Mouse (Mus musculus): ENCODE data around the gene Glb1l3. TPM values are rescaled to one million over a fixed set of nuclear protein-coding genes. Genes with fewer than 3 reads are reported as not detected.

Gene Glb1l3
- polyA plus RNA-seq, 1 experiment from 2014 or later: not detected

- ATAC-seq: 0 out of 2 replicates have a peak, but pooled peaks have one; percentile 31
- Histone ChIP-seq H3K27me3 (replicated peaks) (no peaks in the 10 kb centered on the region), H3K4me1 (replicated peaks) (no peaks in the 10 kb centered on the region), H3K9me3 (no peaks in the 10 kb centered on the region), H3K27ac (no peak overlapping the region), H3K9ac (no peak overlapping the region), H3K4me3 (replicated peaks) (no peak overlapping the region), H3K36me3 (no peaks in the 10 kb centered on the region), H3K4me2 (replicated peaks) (no peak overlapping the region)
- 65% methylated on average over 6 of the region's 6 CpGs for WGBS
Observed at GRCm38 (mm10) chr9:26776122-26776902, 84.4 kb downstream of the Glb1l3 start.

GRCm38 (mm10) chr9:26775700-26776099, 85.0 kb downstream of the Glb1l3 start:
- 77% methylated on average over 2 of the region's 2 CpGs for WGBS
- no peaks in the 10 kb centered on the region for H3K36me3 ChIP-seq
- H3K27ac ChIP-seq: no peak overlapping the region
- no peaks in the 10 kb centered on the region for H3K4me1 ChIP-seq (replicated peaks)
- H3K27me3 ChIP-seq (replicated peaks): no peaks in the 10 kb centered on the region
- ATAC-seq: no peak
- H3K4me3 ChIP-seq (replicated peaks): no peak overlapping the region
- H3K9me3 ChIP-seq: no peaks in the 10 kb centered on the region
- no peak overlapping the region for H3K9ac ChIP-seq
- no peak overlapping the region for H3K4me2 ChIP-seq (replicated peaks)

- Histone ChIP-seq H3K36me3 (no peaks in the 10 kb centered on the region), H3K4me3 (replicated peaks) (no peak overlapping the region), H3K9ac (no peak overlapping the region), H3K27ac (no peak overlapping the region), H3K4me1 (replicated peaks) (no peaks in the 10 kb centered on the region), H3K4me2 (replicated peaks) (no peak overlapping the region), H3K9me3 (no peaks in the 10 kb centered on the region), H3K27me3 (replicated peaks) (no peaks in the 10 kb centered on the region)
- WGBS: 78% methylated on average over 3 of the region's 3 CpGs
- no peak for ATAC-seq
Observed at GRCm38 (mm10) chr9:26768181-26768580, 92.5 kb downstream of the Glb1l3 start.

Other genes starting within 250 kb of the Glb1l3 start
- gene B3gat1, start 127.2 kb downstream of the Glb1l3 start, polyA plus RNA-seq (2015; fragmentation: Nextera tagmentation; extraction: Ambion mirVana): 0.21 and 0.32 TPM in 2 replicates
- 1.3 and 1.9 TPM in 2 replicates for gene Glb1l2, start 54.4 kb downstream of the Glb1l3 start, polyA plus RNA-seq (2015; fragmentation: Nextera tagmentation; extraction: Ambion mirVana)
- not detected in 2 replicates for gene Gm1110, start 62.2 kb upstream of the Glb1l3 start, polyA plus RNA-seq (2015; fragmentation: Nextera tagmentation; extraction: Ambion mirVana)
- gene Acad8, start 138.7 kb upstream of the Glb1l3 start, polyA plus RNA-seq (2015; fragmentation: Nextera tagmentation; extraction: Ambion mirVana): 34.7 and 36.6 TPM in 2 replicates
- 148 and 154 TPM in 2 replicates for gene Thyn1, start 138.8 kb upstream of the Glb1l3 start, polyA plus RNA-seq (2015; fragmentation: Nextera tagmentation; extraction: Ambion mirVana)
- gene Vps26b, start 169.2 kb upstream of the Glb1l3 start, polyA plus RNA-seq (2015; fragmentation: Nextera tagmentation; extraction: Ambion mirVana): 30.9 and 32.3 TPM in 2 replicates
- gene Ncapd3, start 169.3 kb upstream of the Glb1l3 start, polyA plus RNA-seq (2015; fragmentation: Nextera tagmentation; extraction: Ambion mirVana): 23.7 and 25.9 TPM in 2 replicates

All from intestine, embryonic 15.5 days (tissue).